Mouse (Mus musculus): ENCODE results near the gene Espl1. TPM values are rescaled to one million over a fixed set of nuclear protein-coding genes. Genes with fewer than 3 reads are reported as not detected.
A peak's percentile ranks its signal among the peaks of the same experiment; 100 is the strongest.

The Espl1 gene
- polyA plus RNA-seq, 1 experiment = not detected

GRCm38 (mm10) chr15:102344490-102344889, 48.4 kb downstream of the Espl1 start:
- Histone ChIP-seq H3K4me3 (ENCODE audit: insufficient read depth, low read depth, low read length) (no peak overlapping the region), H3K27ac (ENCODE audit: insufficient read depth, low read depth, low read length) (no peak overlapping the region), H3K4me1 (ENCODE audit: control insufficient read depth, insufficient read depth, low read length) (no peaks in the 10 kb centered on the region)
- no peak for TF ChIP-seq CTCF (IDR thresholded peaks at IDR 0.05; ENCODE audit: insufficient read depth, low read depth, low read length)
- no peak for TF ChIP-seq POLR2A (IDR thresholded peaks at IDR 0.05; ENCODE audit: insufficient read depth, low read depth, low read length)
- WGBS = 95% methylated on average over 3 of the region's 3 CpGs

GRCm38 (mm10) chr15:102346444-102346843, 50.4 kb downstream of the Espl1 start:
- WGBS = 88% methylated on average over 4 of the region's 4 CpGs

GRCm38 (mm10) chr15:102350138-102350941, 54.3 kb downstream of the Espl1 start, which contains the start of gene Aaas:
Gene Aaas, minus strand, starts transcription at chr15:102350771.
- TF ChIP-seq CTCF (IDR thresholded peaks at IDR 0.05; ENCODE audit: insufficient read depth, low read depth, low read length) (peak; percentile 78), POLR2A (IDR thresholded peaks at IDR 0.05; ENCODE audit: insufficient read depth, low read depth, low read length) (peak; percentile 53)
- WGBS = under 1% methylated on average over 56 of the region's 56 CpGs
- peak within 1 kb of the TSS; percentile 74 for H3K4me3 ChIP-seq (ENCODE audit: insufficient read depth, low read depth, low read length)
- H3K27ac ChIP-seq (ENCODE audit: insufficient read depth, low read depth, low read length) = no peak within 1 kb of the TSS
- peaks cover 4% of the 10 kb centered on the region; the same call in 1 of the 2 replicates for H3K4me1 ChIP-seq (ENCODE audit: control insufficient read depth, insufficient read depth, low read length)

More at GRCm38 (mm10) chr15:102346444-102346843, 50.4 kb downstream of the Espl1 start:
- TF ChIP-seq CTCF (IDR thresholded peaks at IDR 0.05; ENCODE audit: insufficient read depth, low read depth, low read length) = no peak
- no peak overlapping the region for H3K4me3 ChIP-seq (ENCODE audit: insufficient read depth, low read depth, low read length)
- no peaks in the 10 kb centered on the region for H3K4me1 ChIP-seq (ENCODE audit: control insufficient read depth, insufficient read depth, low read length)
- H3K27ac ChIP-seq (ENCODE audit: insufficient read depth, low read depth, low read length) = no peak overlapping the region

- 4% methylated on average over 11 of the region's 11 CpGs for WGBS
- Histone ChIP-seq H3K27ac (ENCODE audit: insufficient read depth, low read depth, low read length) (no peak overlapping the region), H3K4me3 (ENCODE audit: insufficient read depth, low read depth, low read length) (peak overlapping the region; percentile 20; the same call in 1 of the 2 replicates), H3K4me1 (ENCODE audit: control insufficient read depth, insufficient read depth, low read length) (peaks cover 8% of the 10 kb centered on the region; the same call in 1 of the 2 replicates)
- TF ChIP-seq CTCF (IDR thresholded peaks at IDR 0.05; ENCODE audit: insufficient read depth, low read depth, low read length) (no peak), POLR2A (IDR thresholded peaks at IDR 0.05; ENCODE audit: insufficient read depth, low read depth, low read length) (no peak)
Observed at GRCm38 (mm10) chr15:102350942-102351291, 54.9 kb downstream of the Espl1 start.

GRCm38 (mm10) chr15:102352177-102352576, 56.1 kb downstream of the Espl1 start:
- WGBS = 64% methylated on average over 2 of the region's 2 CpGs
- Histone ChIP-seq H3K27ac (ENCODE audit: insufficient read depth, low read depth, low read length) (no peak overlapping the region), H3K4me3 (ENCODE audit: insufficient read depth, low read depth, low read length) (no peak overlapping the region), H3K4me1 (ENCODE audit: control insufficient read depth, insufficient read depth, low read length) (peaks cover 12% of the 10 kb centered on the region)
- TF ChIP-seq POLR2A (IDR thresholded peaks at IDR 0.05; ENCODE audit: insufficient read depth, low read depth, low read length) (no peak), CTCF (IDR thresholded peaks at IDR 0.05; ENCODE audit: insufficient read depth, low read depth, low read length) (no peak)

DNA sequence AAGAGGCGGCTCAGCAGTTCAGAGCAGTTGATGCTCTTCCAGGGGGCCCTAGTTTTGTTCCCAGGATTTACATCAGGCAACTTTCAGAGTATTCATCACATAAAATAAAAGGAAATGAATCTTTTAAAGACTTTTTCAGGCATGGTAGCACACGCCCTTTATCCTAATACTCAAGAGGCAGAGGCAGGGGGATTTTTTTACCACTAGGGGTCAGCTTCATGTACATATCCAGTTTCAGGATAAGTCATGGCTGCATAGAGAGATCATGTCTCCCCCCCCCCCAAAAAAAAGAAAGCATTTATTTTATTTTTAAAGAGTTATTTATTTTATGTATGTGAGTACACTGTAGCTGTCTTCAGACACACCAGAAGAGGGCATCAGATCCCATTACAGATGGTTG, 57.9 kb downstream of the Espl1 start:
- no peak overlapping the region for H3K27ac ChIP-seq (ENCODE audit: insufficient read depth, low read depth, low read length)
- TF ChIP-seq POLR2A (IDR thresholded peaks at IDR 0.05; ENCODE audit: insufficient read depth, low read depth, low read length) = no peak
- no peak for TF ChIP-seq CTCF (IDR thresholded peaks at IDR 0.05; ENCODE audit: insufficient read depth, low read depth, low read length)
- H3K4me1 ChIP-seq (ENCODE audit: control insufficient read depth, insufficient read depth, low read length) = peaks cover 24% of the 10 kb centered on the region
- no peak overlapping the region for H3K4me3 ChIP-seq (ENCODE audit: insufficient read depth, low read depth, low read length)
- WGBS = 84% methylated on average over 2 of the region's 2 CpGs

DNA sequence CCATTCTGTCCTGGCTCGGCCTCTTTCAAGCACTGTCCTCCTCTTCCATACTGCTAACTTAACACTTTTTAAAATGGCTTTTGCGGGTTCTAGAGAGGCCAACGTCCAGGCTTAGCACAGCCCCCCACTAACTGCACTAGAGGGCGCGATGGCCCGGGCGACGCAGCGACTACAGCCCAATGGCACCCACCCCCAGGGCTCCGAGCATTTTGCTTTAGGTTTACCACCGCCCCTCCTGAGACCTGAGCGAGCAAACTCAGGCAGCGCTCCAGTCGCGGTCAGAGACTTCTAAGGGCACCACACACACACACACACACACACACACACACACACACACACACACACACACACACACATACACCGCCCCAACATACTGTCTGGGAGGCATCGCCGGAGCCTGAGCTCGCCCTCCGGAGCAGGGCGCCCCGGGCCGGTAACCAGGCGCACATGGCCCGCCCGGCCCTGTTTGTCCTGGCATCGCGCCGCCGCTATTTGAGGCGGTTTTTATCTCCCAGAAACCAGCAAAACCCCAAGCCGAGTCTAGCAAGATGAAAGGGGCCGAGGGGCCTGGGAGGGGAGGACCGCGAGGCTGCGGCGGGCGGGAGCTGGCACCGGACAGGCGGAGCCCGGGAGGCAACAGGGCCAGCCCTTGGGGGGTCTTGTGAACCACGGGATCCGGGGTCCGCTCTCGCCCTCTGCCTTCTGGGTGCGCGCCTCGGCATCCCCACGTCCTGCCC, 59.2 kb downstream of the Espl1 start:
- H3K4me3 ChIP-seq (ENCODE audit: insufficient read depth, low read depth, low read length) = peak overlapping the region; percentile 50
- H3K27ac ChIP-seq (ENCODE audit: insufficient read depth, low read depth, low read length) = 0 out of 2 replicates have a peak overlapping the region, but pooled peaks have one; percentile 15
- TF ChIP-seq POLR2A (IDR thresholded peaks at IDR 0.05; ENCODE audit: insufficient read depth, low read depth, low read length) (no peak), CTCF (IDR thresholded peaks at IDR 0.05; ENCODE audit: insufficient read depth, low read depth, low read length) (no peak)
- under 1% methylated on average over 49 of the region's 49 CpGs for WGBS
- H3K4me1 ChIP-seq (ENCODE audit: control insufficient read depth, insufficient read depth, low read length) = peaks cover 30% of the 10 kb centered on the region

DNA sequence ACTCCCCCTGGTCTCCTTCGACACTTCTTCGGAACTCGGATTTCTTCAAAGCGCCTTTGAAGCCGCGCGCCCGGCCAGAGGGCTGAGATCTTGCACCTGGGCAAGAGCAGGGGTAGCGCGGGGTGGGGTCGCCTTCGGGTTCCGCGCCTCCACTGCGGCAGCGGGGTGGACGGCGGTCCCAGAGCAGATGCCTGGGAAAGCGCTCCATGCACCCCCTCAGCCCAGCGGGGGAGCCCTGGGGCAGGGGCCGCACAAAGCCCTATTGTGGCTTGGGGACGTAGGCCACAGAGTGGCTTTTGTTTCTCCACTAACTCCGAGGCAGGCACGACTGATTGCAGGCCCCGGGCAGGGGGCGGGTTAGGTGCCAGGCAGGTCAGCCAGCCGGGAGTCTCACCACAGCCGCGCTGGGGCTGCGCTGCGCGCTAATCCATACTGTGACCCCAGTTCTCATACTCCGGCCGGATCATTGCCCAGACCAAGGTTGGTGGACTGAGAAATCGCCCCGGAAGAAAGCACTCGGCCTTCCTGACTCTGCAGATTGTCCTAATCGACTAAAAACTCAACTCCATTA, 59.9 kb downstream of the Espl1 start:
- TF ChIP-seq CTCF (IDR thresholded peaks at IDR 0.05; ENCODE audit: insufficient read depth, low read depth, low read length) (no peak), POLR2A (IDR thresholded peaks at IDR 0.05; ENCODE audit: insufficient read depth, low read depth, low read length) (no peak)
- WGBS = 8% methylated on average over 38 of the region's 38 CpGs
- Histone ChIP-seq H3K4me3 (ENCODE audit: insufficient read depth, low read depth, low read length) (peak overlapping the region; percentile 50), H3K4me1 (ENCODE audit: control insufficient read depth, insufficient read depth, low read length) (peaks cover 32% of the 10 kb centered on the region), H3K27ac (ENCODE audit: insufficient read depth, low read depth, low read length) (0 out of 2 replicates have a peak overlapping the region, but pooled peaks have one; percentile 15)
